Mouse (Mus musculus): ENCODE results near the gene Ercc1. TPM values are rescaled to one million over a fixed set of nuclear protein-coding genes. Genes with fewer than 3 reads are reported as not detected.

Gene Ercc1
- polyA plus RNA-seq, 1 experiment from 2014 or later = 94.5 TPM

- Histone ChIP-seq H3K27me3 (peaks cover 51% of the 10 kb centered on the region), H3K9ac (no peak overlapping the region), H3K4me2 (replicated peaks) (no peak overlapping the region), H3K4me1 (peaks cover 9% of the 10 kb centered on the region), H3K4me3 (no peak overlapping the region), H3K27ac (no peak overlapping the region), H3K9me3 (no peaks in the 10 kb centered on the region), H3K36me3 (no peaks in the 10 kb centered on the region)
- no peak for ATAC-seq (ENCODE audit: insufficient number of reproducible peaks, insufficient read depth, low FRiP score, low TSS enrichment)
- 41% methylated on average over 5 of the region's 5 CpGs for WGBS
These were observed 30.5 kb upstream of the Ercc1 start for GRCm38 (mm10) chr7:19314033-19314432.

DNA sequence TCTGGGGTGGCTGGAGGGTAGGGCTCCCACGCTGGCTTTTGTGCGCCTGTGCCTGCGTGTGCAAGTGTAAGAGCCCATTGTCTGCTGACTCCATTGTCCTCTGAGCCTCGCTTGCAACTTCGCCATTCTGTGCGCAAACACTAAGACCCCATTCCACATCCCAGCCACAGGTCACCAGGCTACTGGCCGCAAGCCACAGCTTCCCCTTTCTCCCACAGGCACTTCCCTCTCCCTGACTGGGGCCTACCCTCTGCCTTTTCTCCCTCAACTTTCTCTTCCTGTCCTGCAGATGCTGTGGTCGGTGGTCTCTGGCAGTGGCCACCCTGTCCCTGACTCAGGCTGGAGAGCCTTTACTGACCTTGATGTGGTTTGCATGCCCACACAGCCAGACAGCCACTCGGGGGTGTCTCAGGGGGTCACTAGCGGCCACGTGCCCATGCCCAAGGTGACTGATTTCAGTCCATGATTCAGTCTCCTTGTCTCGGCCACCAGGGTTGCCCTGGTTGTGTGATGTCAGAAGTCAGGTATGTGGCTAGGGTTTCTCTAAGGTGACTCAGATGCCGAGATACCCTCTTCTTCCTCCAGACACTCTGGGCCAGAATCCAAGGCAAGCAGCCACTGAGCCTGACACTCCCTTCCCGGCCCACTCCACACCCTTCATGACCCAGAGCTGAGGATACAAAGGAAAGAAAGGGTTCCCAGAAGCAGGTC is 28.0 kb upstream of the Ercc1 start:
- Histone ChIP-seq H3K27ac (no peak overlapping the region), H3K9me3 (no peaks in the 10 kb centered on the region), H3K27me3 (peaks cover 52% of the 10 kb centered on the region), H3K4me2 (replicated peaks) (no peak overlapping the region), H3K36me3 (no peaks in the 10 kb centered on the region), H3K4me1 (peaks cover 7% of the 10 kb centered on the region; the same call in 1 of the 2 replicates), H3K9ac (no peak overlapping the region), H3K4me3 (no peak overlapping the region)
- 56% methylated on average over 14 of the region's 14 CpGs for WGBS
- no peak for ATAC-seq (ENCODE audit: insufficient number of reproducible peaks, insufficient read depth, low FRiP score, low TSS enrichment)

DNA sequence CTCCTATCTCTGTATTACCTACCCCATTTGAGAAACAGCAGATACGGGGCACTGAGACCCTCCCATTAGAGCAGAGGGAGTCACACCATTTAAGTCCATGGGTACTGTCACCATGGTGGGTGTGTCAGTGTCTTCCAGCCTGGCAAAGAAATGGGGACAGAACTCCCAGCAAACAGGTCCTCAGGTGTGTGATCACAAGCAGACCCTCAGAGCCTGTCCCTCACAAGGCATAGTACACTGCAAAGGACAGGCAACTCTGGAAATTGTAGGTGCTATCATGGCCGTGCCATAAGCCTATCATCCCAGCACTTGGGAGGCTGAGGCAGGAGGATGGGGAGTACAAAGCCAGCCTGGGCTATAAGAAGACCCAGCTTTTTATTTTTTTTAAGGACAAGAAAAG is 26.4 kb upstream of the Ercc1 start:
- Histone ChIP-seq H3K4me3 (no peak overlapping the region), H3K4me1 (peaks cover 7% of the 10 kb centered on the region; the same call in 1 of the 2 replicates), H3K36me3 (no peaks in the 10 kb centered on the region), H3K27me3 (peaks cover 52% of the 10 kb centered on the region), H3K27ac (no peak overlapping the region), H3K9ac (no peak overlapping the region), H3K9me3 (no peaks in the 10 kb centered on the region), H3K4me2 (replicated peaks) (no peak overlapping the region)
- ATAC-seq (ENCODE audit: insufficient number of reproducible peaks, insufficient read depth, low FRiP score, low TSS enrichment) = no peak
- WGBS = 62% methylated on average over 2 of the region's 2 CpGs

- Histone ChIP-seq H3K4me3 (no peak overlapping the region), H3K4me1 (peaks cover 7% of the 10 kb centered on the region; the same call in 1 of the 2 replicates), H3K4me2 (replicated peaks) (no peak overlapping the region), H3K27ac (no peak overlapping the region), H3K36me3 (no peaks in the 10 kb centered on the region), H3K27me3 (peaks cover 48% of the 10 kb centered on the region), H3K9me3 (no peaks in the 10 kb centered on the region), H3K9ac (no peak overlapping the region)
- 80% methylated on average over 7 of the region's 7 CpGs for WGBS
- ATAC-seq (ENCODE audit: insufficient number of reproducible peaks, insufficient read depth, low FRiP score, low TSS enrichment) = no peak
These were observed 25.9 kb upstream of the Ercc1 start for GRCm38 (mm10) chr7:19318676-19319075.

GRCm38 (mm10) chr7:19319458-19319857 is 25.1 kb upstream of the Ercc1 start:
- Histone ChIP-seq H3K4me2 (replicated peaks) (peak overlapping the region; percentile 83), H3K27ac (no peak overlapping the region), H3K4me3 (peak overlapping the region; percentile 47), H3K4me1 (peaks cover 7% of the 10 kb centered on the region; the same call in 1 of the 2 replicates), H3K9ac (peak overlapping the region; percentile 28; the same call in 1 of the 2 replicates), H3K36me3 (no peaks in the 10 kb centered on the region), H3K9me3 (no peaks in the 10 kb centered on the region), H3K27me3 (peaks cover 49% of the 10 kb centered on the region)
- WGBS = 19% methylated on average over 9 of the region's 9 CpGs
- ATAC-seq (ENCODE audit: insufficient number of reproducible peaks, insufficient read depth, low FRiP score, low TSS enrichment) = peak; percentile 58

GRCm38 (mm10) chr7:19319906-19320305 is 24.7 kb upstream of the Ercc1 start:
- peaks cover 47% of the 10 kb centered on the region for H3K27me3 ChIP-seq
- H3K9me3 ChIP-seq = no peaks in the 10 kb centered on the region
- H3K4me1 ChIP-seq = peaks cover 7% of the 10 kb centered on the region; the same call in 1 of the 2 replicates
- peak; percentile 87 for ATAC-seq (ENCODE audit: insufficient number of reproducible peaks, insufficient read depth, low FRiP score, low TSS enrichment)
- H3K27ac ChIP-seq = no peak overlapping the region
- WGBS = under 1% methylated on average over 41 of the region's 41 CpGs
- H3K4me2 ChIP-seq (replicated peaks) = peak overlapping the region; percentile 83
- no peaks in the 10 kb centered on the region for H3K36me3 ChIP-seq
- H3K9ac ChIP-seq = peak overlapping the region; percentile 28; the same call in 1 of the 2 replicates
- H3K4me3 ChIP-seq = peak overlapping the region; percentile 47

GRCm38 (mm10) chr7:19320637-19321036 is 23.9 kb upstream of the Ercc1 start:
- no peaks in the 10 kb centered on the region for H3K9me3 ChIP-seq
- H3K4me1 ChIP-seq = peaks cover 7% of the 10 kb centered on the region; the same call in 1 of the 2 replicates
- H3K4me2 ChIP-seq (replicated peaks) = peak overlapping the region; percentile 83
- peaks cover 47% of the 10 kb centered on the region for H3K27me3 ChIP-seq
- no peak for ATAC-seq (ENCODE audit: insufficient number of reproducible peaks, insufficient read depth, low FRiP score, low TSS enrichment)
- H3K27ac ChIP-seq = no peak overlapping the region
- H3K4me3 ChIP-seq = no peak overlapping the region
- no peaks in the 10 kb centered on the region for H3K36me3 ChIP-seq
- 41% methylated on average over 7 of the region's 7 CpGs for WGBS
- no peak overlapping the region for H3K9ac ChIP-seq

GRCm38 (mm10) chr7:19321464-19321863 is 23.1 kb upstream of the Ercc1 start:
- Histone ChIP-seq H3K4me1 (peaks cover 11% of the 10 kb centered on the region), H3K36me3 (no peaks in the 10 kb centered on the region), H3K4me3 (no peak overlapping the region), H3K9ac (no peak overlapping the region), H3K4me2 (replicated peaks) (no peak overlapping the region), H3K9me3 (no peaks in the 10 kb centered on the region), H3K27me3 (peaks cover 39% of the 10 kb centered on the region), H3K27ac (no peak overlapping the region)
- 61% methylated on average over 5 of the region's 5 CpGs for WGBS
- ATAC-seq (ENCODE audit: insufficient number of reproducible peaks, insufficient read depth, low FRiP score, low TSS enrichment) = no peak

DNA sequence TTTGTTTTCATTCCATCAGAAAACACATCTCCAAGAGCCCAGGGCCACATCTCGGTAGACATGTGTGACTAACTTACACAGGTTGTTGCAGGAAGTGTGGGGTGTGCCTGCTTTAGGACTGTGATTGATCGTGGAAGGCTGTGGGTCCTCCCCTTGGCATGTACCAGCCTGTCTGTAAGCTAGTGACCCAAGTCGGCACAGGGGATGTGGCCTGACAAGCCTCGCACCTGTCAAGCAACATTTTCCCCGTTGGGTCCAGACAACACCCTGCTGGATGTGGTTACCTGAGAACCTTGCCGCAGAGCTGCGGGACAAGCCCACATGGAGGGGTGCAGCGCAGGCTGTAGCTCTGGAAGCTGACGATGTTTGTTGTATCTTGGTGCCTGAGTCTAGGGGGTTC is 22.1 kb upstream of the Ercc1 start:
- Histone ChIP-seq H3K9ac (no peak overlapping the region), H3K4me1 (peaks cover 21% of the 10 kb centered on the region), H3K4me3 (no peak overlapping the region), H3K36me3 (no peaks in the 10 kb centered on the region), H3K27ac (no peak overlapping the region), H3K27me3 (peaks cover 31% of the 10 kb centered on the region), H3K9me3 (no peaks in the 10 kb centered on the region), H3K4me2 (replicated peaks) (no peak overlapping the region)
- WGBS = 37% methylated on average over 9 of the region's 9 CpGs
- no peak for ATAC-seq (ENCODE audit: insufficient number of reproducible peaks, insufficient read depth, low FRiP score, low TSS enrichment)

DNA sequence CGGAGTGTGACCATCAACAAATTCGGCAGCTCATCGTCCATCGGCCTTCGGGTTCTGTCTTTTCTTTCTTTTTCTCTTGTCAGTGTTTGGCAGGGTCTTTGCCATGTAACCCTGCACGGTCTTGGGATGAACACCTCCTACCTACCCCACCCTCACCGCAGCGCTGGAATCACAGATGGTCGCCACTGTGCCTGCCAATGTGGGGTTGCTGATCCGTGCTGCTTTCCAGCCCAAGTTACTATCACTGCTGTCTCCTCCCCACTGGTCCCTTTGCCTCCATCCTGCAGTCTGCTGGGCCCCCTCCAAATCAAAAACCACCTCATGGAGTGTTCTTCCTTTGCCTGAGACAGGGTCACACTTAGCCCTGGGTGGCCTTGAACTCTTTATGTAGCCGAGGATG is 20.4 kb upstream of the Ercc1 start:
- peaks cover 23% of the 10 kb centered on the region for H3K4me1 ChIP-seq
- no peak overlapping the region for H3K4me2 ChIP-seq (replicated peaks)
- peaks cover 16% of the 10 kb centered on the region; the same call in 1 of the 2 replicates for H3K27me3 ChIP-seq
- no peak overlapping the region for H3K9ac ChIP-seq
- H3K27ac ChIP-seq = no peak overlapping the region
- no peak for ATAC-seq (ENCODE audit: insufficient number of reproducible peaks, insufficient read depth, low FRiP score, low TSS enrichment)
- 86% methylated on average over 11 of the region's 11 CpGs for WGBS
- no peaks in the 10 kb centered on the region for H3K36me3 ChIP-seq
- H3K4me3 ChIP-seq = no peak overlapping the region
- no peaks in the 10 kb centered on the region for H3K9me3 ChIP-seq

DNA sequence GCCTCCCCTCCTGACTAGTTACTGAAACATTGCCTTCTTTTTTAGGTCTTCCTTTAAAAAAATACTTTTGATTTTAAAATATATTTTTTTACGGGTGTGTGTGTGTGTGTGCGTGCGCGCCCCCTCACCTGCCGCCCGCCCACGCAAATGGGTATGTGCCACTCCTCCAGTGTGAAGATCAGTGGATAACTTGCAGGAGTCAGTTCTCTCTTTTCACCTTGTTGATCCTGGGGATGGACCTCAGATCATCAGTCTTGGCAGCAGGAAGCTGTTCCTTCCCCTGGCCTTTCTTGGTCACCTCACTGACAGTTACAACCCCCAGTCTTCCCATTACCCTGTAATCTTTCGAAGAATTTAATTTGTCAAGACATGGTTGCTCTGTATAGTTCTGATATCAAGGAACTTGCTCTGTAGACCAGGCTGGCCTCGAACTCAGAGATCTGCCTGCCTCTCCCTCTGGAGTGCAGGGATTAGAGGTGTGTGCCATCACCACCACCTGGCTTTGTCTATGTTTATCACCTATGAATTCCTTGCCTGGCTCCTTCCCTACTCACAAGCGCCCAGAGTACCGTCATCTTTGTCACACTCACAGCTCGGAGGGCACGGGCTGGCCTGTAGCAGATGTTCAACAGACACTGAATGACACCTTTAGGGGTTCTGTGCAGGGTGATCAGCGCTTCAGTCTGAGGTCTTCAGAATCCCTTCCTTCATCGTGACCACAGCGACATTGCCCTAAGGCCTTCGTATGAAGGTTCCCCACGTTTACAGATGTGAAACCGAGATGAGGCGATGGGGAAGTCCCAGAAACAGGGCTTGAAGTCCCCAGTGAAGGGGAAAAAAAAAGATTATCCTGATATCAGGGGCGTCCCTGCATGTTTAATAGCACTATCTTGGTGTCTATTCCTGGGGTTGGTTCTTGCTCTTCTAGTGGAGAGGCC is 19.0 kb upstream of the Ercc1 start:
- H3K27ac ChIP-seq = no peak overlapping the region
- no peak overlapping the region for H3K9ac ChIP-seq
- WGBS = 70% methylated on average over 21 of the region's 21 CpGs

More for the DNA sequence above, 19.0 kb upstream of the Ercc1 start:
- Histone ChIP-seq H3K9me3 (no peaks in the 10 kb centered on the region), H3K4me1 (peaks cover 20% of the 10 kb centered on the region), H3K36me3 (no peaks in the 10 kb centered on the region), H3K4me2 (replicated peaks) (peak overlapping the region; percentile 54; the same call in 1 of the 2 replicates), H3K4me3 (no peak overlapping the region), H3K27me3 (peaks cover 14% of the 10 kb centered on the region; the same call in 1 of the 2 replicates)
- ATAC-seq (ENCODE audit: insufficient number of reproducible peaks, insufficient read depth, low FRiP score, low TSS enrichment) = no peak
